Mouse (Mus musculus) heart, embryonic 12.5 days (tissue): Measurements from ENCODE around the gene Phex. TPM values are rescaled to one million over a fixed set of nuclear protein-coding genes. Genes with fewer than 3 reads are reported as not detected.

Source experiments
- ATAC-seq: fragments of 200-750 bp; cut with Nextera tagmentation; 2 replicates; pipeline ENCODE4 v1.8.0; 2017; ENCODE audit warnings: moderate TSS enrichment, moderate library complexity; ENCODE audit not compliant: insufficient number of reproducible peaks, low FRiP score
- H3K27ac ChIP-seq: fragments of 300-500 bp; sonication (generic); 2 replicates; pipeline ENCODE4 v1.5.1; 2016; ENCODE audit warnings: mild to moderate bottlenecking, moderate library complexity; ENCODE audit not compliant: poor library complexity, severe bottlenecking
- H3K27me3 ChIP-seq: fragments of 300-500 bp; sonication (generic); replicated peaks from 2 replicates; pipeline ENCODE4 v1.6.1; 2016; ENCODE audit warnings: mild to moderate bottlenecking, moderate library complexity
- H3K36me3 ChIP-seq: fragments of 300-500 bp; sonication (generic); 2 replicates; pipeline ENCODE4 v1.6.1; 2016; ENCODE audit warnings: mild to moderate bottlenecking, moderate library complexity
- H3K4me1 ChIP-seq: fragments of 300-500 bp; sonication (generic); replicated peaks from 2 replicates; pipeline ENCODE4 v1.6.1; 2016; ENCODE audit warnings: mild to moderate bottlenecking
- H3K4me2 ChIP-seq: fragments of 300-500 bp; sonication (generic); 2 replicates; pipeline ENCODE4 v1.6.1; 2016; ENCODE audit warnings: mild to moderate bottlenecking, moderate library complexity
- H3K4me3 ChIP-seq: fragments of 300-500 bp; sonication (generic); 2 replicates; pipeline ENCODE4 v1.5.1; 2016; ENCODE audit warnings: mild to moderate bottlenecking
- H3K9ac ChIP-seq: fragments of 300-500 bp; sonication (generic); 2 replicates; pipeline ENCODE4 v1.6.1; 2016; ENCODE audit warnings: mild to moderate bottlenecking, moderate library complexity
- H3K9me3 ChIP-seq: fragments of 300-500 bp; sonication (generic); replicated peaks from 2 replicates; pipeline ENCODE4 v1.6.1; 2016; ENCODE audit warnings: mild to moderate bottlenecking, moderate library complexity
- WGBS: fragments of 180-500 bp; shearing (Covaris S2); methylation state at CpG from one replicate; pipeline ENCODE4 v1.1.7; 2016; 5-methylcytosine and 5-hydroxymethylcytosine counted together
- polyA plus RNA-seq: library from polyadenylated mRNA; unstranded; fragments of >200 nt; fragmentation: Nextera tagmentation; extraction: Ambion mirVana; gene quantifications from 2 replicates; pipeline ENCODE4 v1.2.1, GENCODE M21; 2016

Gene Phex
- polyA plus RNA-seq = 0.10 and 0.11 TPM in 2 replicates

- Histone ChIP-seq H3K9ac (no peak within 1 kb of the TSS), H3K27ac (no peak within 1 kb of the TSS), H3K27me3 (no peaks in the 10 kb centered on the region), H3K9me3 (no peaks in the 10 kb centered on the region), H3K4me1 (no peaks in the 10 kb centered on the region), H3K36me3 (no peaks in the 10 kb centered on the region), H3K4me2 (no peak within 1 kb of the TSS), H3K4me3 (no peak within 1 kb of the TSS)
- no peak for ATAC-seq
- 60% methylated on average over 5 of the region's 5 CpGs for WGBS
Observed at GRCm38 (mm10) chrX:157415212-157415611, at the start of gene Phex. Gene Phex, minus strand, starts transcription at chrX:157415312.

- Histone ChIP-seq H3K4me2 (no peak overlapping the region), H3K27ac (no peak overlapping the region), H3K4me3 (no peak overlapping the region), H3K9ac (no peak overlapping the region), H3K27me3 (no peaks in the 10 kb centered on the region), H3K36me3 (peaks cover 12% of the 10 kb centered on the region; the same call in 1 of the 2 replicates), H3K9me3 (no peaks in the 10 kb centered on the region), H3K4me1 (0 out of 2 replicates have a peak, but pooled peaks cover 3% of the 10 kb centered on the region)
- no peak for ATAC-seq
- WGBS = 74% methylated on average over 3 of the region's 3 CpGs
Observed at GRCm38 (mm10) chrX:157462716-157463115, 47.6 kb upstream of the Phex start.

- no peak overlapping the region for H3K27ac ChIP-seq
- ATAC-seq = no peak
- H3K27me3 ChIP-seq = no peaks in the 10 kb centered on the region
- H3K4me3 ChIP-seq = no peak overlapping the region
- no peak overlapping the region for H3K9ac ChIP-seq
- H3K4me2 ChIP-seq = no peak overlapping the region
- no peaks in the 10 kb centered on the region for H3K4me1 ChIP-seq
- no peaks in the 10 kb centered on the region for H3K9me3 ChIP-seq
- WGBS = 62% methylated on average over 1 of the region's 1 CpGs
- peaks cover 6% of the 10 kb centered on the region; the same call in 1 of the 2 replicates for H3K36me3 ChIP-seq
Observed at GRCm38 (mm10) chrX:157454430-157454829, 39.3 kb upstream of the Phex start.

GRCm38 (mm10) chrX:157449000-157449399 is 33.9 kb upstream of the Phex start:
- Histone ChIP-seq H3K4me1 (no peaks in the 10 kb centered on the region), H3K4me2 (no peak overlapping the region), H3K4me3 (no peak overlapping the region), H3K36me3 (0 out of 2 replicates have a peak, but pooled peaks cover 5% of the 10 kb centered on the region), H3K27me3 (no peaks in the 10 kb centered on the region), H3K9ac (no peak overlapping the region), H3K9me3 (no peaks in the 10 kb centered on the region), H3K27ac (no peak overlapping the region)
- 92% methylated on average over 1 of the region's 1 CpGs for WGBS
- no peak for ATAC-seq

GRCm38 (mm10) chrX:157447431-157447830 is 32.3 kb upstream of the Phex start:
- Histone ChIP-seq H3K4me3 (no peak overlapping the region), H3K9ac (no peak overlapping the region), H3K9me3 (no peaks in the 10 kb centered on the region), H3K36me3 (0 out of 2 replicates have a peak, but pooled peaks cover 6% of the 10 kb centered on the region), H3K4me1 (no peaks in the 10 kb centered on the region), H3K4me2 (no peak overlapping the region), H3K27me3 (no peaks in the 10 kb centered on the region), H3K27ac (no peak overlapping the region)
- 84% methylated on average over 6 of the region's 6 CpGs for WGBS
- ATAC-seq = no peak

- no peaks in the 10 kb centered on the region for H3K4me1 ChIP-seq
- H3K9ac ChIP-seq = no peak overlapping the region
- no peaks in the 10 kb centered on the region for H3K27me3 ChIP-seq
- no peak overlapping the region for H3K27ac ChIP-seq
- WGBS = 72% methylated on average over 1 of the region's 1 CpGs
- H3K36me3 ChIP-seq = no peaks in the 10 kb centered on the region
- H3K9me3 ChIP-seq = no peaks in the 10 kb centered on the region
- H3K4me3 ChIP-seq = no peak overlapping the region
- no peak for ATAC-seq
- no peak overlapping the region for H3K4me2 ChIP-seq
Observed at GRCm38 (mm10) chrX:157434768-157435167, 19.7 kb upstream of the Phex start.

- Histone ChIP-seq H3K4me1 (no peaks in the 10 kb centered on the region), H3K27ac (no peak overlapping the region), H3K4me2 (no peak overlapping the region), H3K36me3 (no peaks in the 10 kb centered on the region), H3K9me3 (no peaks in the 10 kb centered on the region), H3K4me3 (no peak overlapping the region), H3K9ac (no peak overlapping the region), H3K27me3 (no peaks in the 10 kb centered on the region)
- 29% methylated on average over 2 of the region's 2 CpGs for WGBS
- ATAC-seq = no peak
Observed at GRCm38 (mm10) chrX:157419451-157419850, 4.3 kb upstream of the Phex start.

- no peaks in the 10 kb centered on the region for H3K36me3 ChIP-seq
- H3K4me3 ChIP-seq = no peak overlapping the region
- H3K4me2 ChIP-seq = no peak overlapping the region
- H3K9ac ChIP-seq = no peak overlapping the region
- no peaks in the 10 kb centered on the region for H3K27me3 ChIP-seq
- H3K9me3 ChIP-seq = no peaks in the 10 kb centered on the region
- no peak overlapping the region for H3K27ac ChIP-seq
- ATAC-seq = no peak
- no peaks in the 10 kb centered on the region for H3K4me1 ChIP-seq
- 63% methylated on average over 6 of the region's 6 CpGs for WGBS
Observed at GRCm38 (mm10) chrX:157404919-157405318, 10.2 kb downstream of the Phex start.

GRCm38 (mm10) chrX:157391241-157391640 is 23.9 kb downstream of the Phex start:
- no peaks in the 10 kb centered on the region for H3K4me1 ChIP-seq
- H3K9me3 ChIP-seq = no peaks in the 10 kb centered on the region
- no peak overlapping the region for H3K27ac ChIP-seq
- ATAC-seq = no peak
- WGBS = 52% methylated on average over 2 of the region's 2 CpGs
- H3K9ac ChIP-seq = no peak overlapping the region
- no peak overlapping the region for H3K4me2 ChIP-seq
- H3K27me3 ChIP-seq = no peaks in the 10 kb centered on the region
- H3K4me3 ChIP-seq = no peak overlapping the region
- H3K36me3 ChIP-seq = no peaks in the 10 kb centered on the region

GRCm38 (mm10) chrX:157390102-157390501 is 25.0 kb downstream of the Phex start:
- Histone ChIP-seq H3K4me1 (no peaks in the 10 kb centered on the region), H3K27me3 (no peaks in the 10 kb centered on the region), H3K9me3 (peaks cover 3% of the 10 kb centered on the region; the same call in 1 of the 2 replicates), H3K9ac (no peak overlapping the region), H3K4me2 (no peak overlapping the region), H3K27ac (no peak overlapping the region), H3K36me3 (no peaks in the 10 kb centered on the region), H3K4me3 (no peak overlapping the region)
- WGBS = 66% methylated on average over 6 of the region's 6 CpGs
- ATAC-seq = no peak

- no peak overlapping the region for H3K9ac ChIP-seq
- H3K27ac ChIP-seq = no peak overlapping the region
- no peak overlapping the region for H3K4me2 ChIP-seq
- no peak for ATAC-seq
- no peak overlapping the region for H3K4me3 ChIP-seq
- peaks cover 3% of the 10 kb centered on the region; the same call in 1 of the 2 replicates for H3K9me3 ChIP-seq
- H3K36me3 ChIP-seq = no peaks in the 10 kb centered on the region
- H3K4me1 ChIP-seq = no peaks in the 10 kb centered on the region
- H3K27me3 ChIP-seq = no peaks in the 10 kb centered on the region
- 66% methylated on average over 3 of the region's 3 CpGs for WGBS
Observed at GRCm38 (mm10) chrX:157388419-157388818, 26.7 kb downstream of the Phex start.

- 70% methylated on average over 5 of the region's 5 CpGs for WGBS
- no peak for ATAC-seq
Observed at GRCm38 (mm10) chrX:157387025-157387424, 28.1 kb downstream of the Phex start.

More at GRCm38 (mm10) chrX:157387025-157387424, 28.1 kb downstream of the Phex start:
- Histone ChIP-seq H3K27me3 (no peaks in the 10 kb centered on the region), H3K36me3 (no peaks in the 10 kb centered on the region), H3K4me1 (no peaks in the 10 kb centered on the region), H3K4me2 (no peak overlapping the region), H3K4me3 (no peak overlapping the region), H3K9ac (no peak overlapping the region), H3K9me3 (peaks cover 3% of the 10 kb centered on the region; the same call in 1 of the 2 replicates), H3K27ac (no peak overlapping the region)
